Mouse (Mus musculus) liver, adult 2 months (tissue): ENCODE results near the gene Egflam. TPM values are rescaled to one million over a fixed set of nuclear protein-coding genes. Genes with fewer than 3 reads are reported as not detected.

Source experiments
- DNase-seq: peaks from one replicate; pipeline ENCODE4 v3.0.0-alpha.2; 2011; ENCODE audit warnings: low read depth, low spot score; ENCODE audit errors: extremely low read depth
- H3K27ac ChIP-seq: fragments of 200-500 bp; replicated peaks from 2 replicates; pipeline ENCODE4 v1.5.1; 2012; ENCODE audit warnings: low read depth, mild to moderate bottlenecking, control low read depth, inconsistent platforms, low read length; ENCODE audit not compliant: insufficient read depth
- H3K27me3 ChIP-seq: fragments of 200-500 bp; 2 replicates; pipeline ENCODE4 v1.6.1; 2012; ENCODE audit warnings: mild to moderate bottlenecking, moderate library complexity, low read length, inconsistent platforms; ENCODE audit not compliant: control insufficient read depth, insufficient read depth
- H3K36me3 ChIP-seq: fragments of 200-500 bp; 2 replicates; pipeline ENCODE4 v1.6.1; 2012; ENCODE audit warnings: low read length, inconsistent platforms; ENCODE audit not compliant: control insufficient read depth, insufficient read depth
- H3K4me1 ChIP-seq: fragments of 200-500 bp; 2 replicates; pipeline ENCODE4 v1.6.1; 2011; ENCODE audit warnings: low read length; ENCODE audit not compliant: control insufficient read depth, insufficient read depth
- H3K4me3 ChIP-seq: fragments of 200-500 bp; 2 replicates; pipeline ENCODE4 v1.5.1; 2011; ENCODE audit warnings: low read depth, mild to moderate bottlenecking, control low read depth, low read length, moderate library complexity; ENCODE audit not compliant: insufficient read depth
- H3K79me2 ChIP-seq: fragments of 200-500 bp; 2 replicates; pipeline ENCODE4 v1.6.1; 2012; ENCODE audit warnings: inconsistent platforms, mild to moderate bottlenecking, low read length, moderate library complexity; ENCODE audit not compliant: control insufficient read depth, insufficient read depth
- H3K9ac ChIP-seq: fragments of 200-500 bp; 2 replicates; pipeline ENCODE4 v1.6.1; 2012; ENCODE audit warnings: low read depth, mild to moderate bottlenecking, control low read depth, inconsistent platforms, low read length
- CTCF ChIP-seq: fragments of 200-500 bp; IDR thresholded peaks from 2 replicates; pipeline ENCODE4 v1.5.1; 2011; ENCODE audit warnings: low read depth, low read length, control low read depth
- POLR2A ChIP-seq: fragments of 200-500 bp; IDR thresholded peaks from 2 replicates; pipeline ENCODE4 v1.6.1; 2011; ENCODE audit warnings: low read length, control low read depth; ENCODE audit not compliant: insufficient read depth; ENCODE audit errors: extremely low read depth
- WGBS: fragments of 180-500 bp; shearing (Covaris S2); methylation state at CpG from one replicate; pipeline ENCODE4 v1.1.7; 2018; 5-methylcytosine and 5-hydroxymethylcytosine counted together
- polyA plus RNA-seq: library from polyadenylated mRNA; depleted of rRNA; stranded (reverse); fragments of >200 nt; gene quantifications from 2 replicates; pipeline ENCODE4 v1.2.3, GENCODE M21; 2012
- total RNA-seq: library from RNA; depleted of rRNA; stranded (reverse); fragments of >200 nt; gene quantifications from 2 replicates; pipeline ENCODE4 v1.2.3, GENCODE M21; 2014

Egflam gene
- total and polyA plus RNA-seq, 2 experiments, result 0.23 to 0.28 TPM

DNA sequence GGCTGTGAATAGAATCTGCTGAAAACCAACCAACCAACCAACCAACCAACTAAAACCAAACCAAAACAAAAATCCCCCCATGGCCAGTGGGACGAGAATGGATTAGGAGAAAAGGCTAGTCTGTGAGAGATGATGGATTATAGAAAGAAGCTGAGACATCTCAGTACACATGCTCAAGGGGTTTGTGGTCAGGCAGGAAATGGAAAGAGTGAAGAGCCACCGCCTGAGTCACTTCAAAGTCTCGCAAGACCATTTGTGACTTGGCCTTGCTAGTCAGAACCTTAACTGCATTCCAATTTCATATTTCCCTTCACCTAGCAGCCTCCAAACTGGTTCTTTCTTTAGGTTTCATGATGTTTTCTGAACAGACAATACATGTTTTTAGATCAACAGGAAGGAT, 141.6 kb downstream of the Egflam start:
- 80% methylated on average over 3 of the region's 3 CpGs for WGBS
- Histone ChIP-seq H3K27me3 (no peaks in the 10 kb centered on the region), H3K27ac (no peak overlapping the region), H3K4me1 (peaks cover 3% of the 10 kb centered on the region), H3K9ac (no peak overlapping the region), H3K79me2 (no peaks in the 10 kb centered on the region), H3K4me3 (no peak overlapping the region), H3K36me3 (no peaks in the 10 kb centered on the region)
- DNase-seq, result no peak
- no peak for TF ChIP-seq CTCF
- no peak for TF ChIP-seq POLR2A

DNA sequence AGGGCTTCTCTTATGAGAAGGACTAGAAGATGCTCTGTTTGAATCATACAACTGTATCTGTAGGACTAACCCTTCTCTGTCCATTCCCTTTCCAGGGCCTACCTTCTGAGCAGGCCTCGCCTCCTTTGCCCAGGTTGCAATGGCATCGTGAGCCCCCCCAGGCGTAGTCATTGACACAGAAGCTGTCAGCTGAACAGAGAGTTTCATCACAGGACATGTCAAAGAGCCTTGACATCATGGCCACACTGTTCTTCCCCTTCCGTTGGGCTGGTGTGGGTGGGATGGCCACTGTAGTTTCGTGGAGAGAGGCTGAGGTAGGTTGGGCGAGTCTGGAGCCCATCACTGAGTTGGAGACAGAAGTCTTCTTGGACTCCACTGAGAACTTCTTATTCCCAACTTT, 144.9 kb downstream of the Egflam start:
- no peak overlapping the region for H3K9ac ChIP-seq
- 92% methylated on average over 6 of the region's 6 CpGs for WGBS
- no peaks in the 10 kb centered on the region for H3K27me3 ChIP-seq
- peaks cover 4% of the 10 kb centered on the region for H3K4me1 ChIP-seq
- no peak for TF ChIP-seq POLR2A
- TF ChIP-seq CTCF, result no peak
- H3K79me2 ChIP-seq, result no peaks in the 10 kb centered on the region
- H3K27ac ChIP-seq, result no peak overlapping the region
- no peaks in the 10 kb centered on the region for H3K36me3 ChIP-seq
- DNase-seq, result no peak
- H3K4me3 ChIP-seq, result no peak overlapping the region

DNA sequence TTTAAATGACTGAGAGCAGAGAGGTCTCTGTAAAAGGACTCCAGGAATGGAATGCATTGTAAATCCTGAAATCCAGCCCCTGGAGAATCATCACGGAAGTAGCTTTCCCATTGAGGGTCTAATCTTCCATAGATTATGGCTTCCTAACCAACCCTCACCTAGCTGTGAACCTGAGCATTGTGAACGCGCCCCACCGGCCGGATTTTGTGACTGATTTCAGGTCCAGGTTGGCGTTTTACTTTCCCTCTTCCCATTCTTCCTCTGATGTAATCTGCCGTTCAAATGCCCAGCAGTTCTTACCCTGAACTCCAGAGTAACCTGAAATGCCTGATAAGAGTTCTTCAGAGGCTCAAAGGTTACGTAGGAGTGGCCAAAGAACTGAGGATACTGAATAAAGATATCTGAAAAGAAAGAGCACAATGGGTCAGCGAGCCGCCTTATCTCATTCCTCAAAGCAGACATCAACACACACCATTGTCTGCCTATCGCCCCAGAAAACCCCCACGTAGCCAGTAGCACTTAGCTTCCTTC, 146.0 kb downstream of the Egflam start:
- TF ChIP-seq CTCF (no peak), POLR2A (no peak)
- Histone ChIP-seq H3K27me3 (no peaks in the 10 kb centered on the region), H3K9ac (no peak overlapping the region), H3K4me3 (no peak overlapping the region), H3K36me3 (no peaks in the 10 kb centered on the region), H3K27ac (no peak overlapping the region), H3K79me2 (no peaks in the 10 kb centered on the region), H3K4me1 (peaks cover 4% of the 10 kb centered on the region)
- peak; percentile 48 for DNase-seq
- 31% methylated on average over 12 of the region's 12 CpGs for WGBS

DNA sequence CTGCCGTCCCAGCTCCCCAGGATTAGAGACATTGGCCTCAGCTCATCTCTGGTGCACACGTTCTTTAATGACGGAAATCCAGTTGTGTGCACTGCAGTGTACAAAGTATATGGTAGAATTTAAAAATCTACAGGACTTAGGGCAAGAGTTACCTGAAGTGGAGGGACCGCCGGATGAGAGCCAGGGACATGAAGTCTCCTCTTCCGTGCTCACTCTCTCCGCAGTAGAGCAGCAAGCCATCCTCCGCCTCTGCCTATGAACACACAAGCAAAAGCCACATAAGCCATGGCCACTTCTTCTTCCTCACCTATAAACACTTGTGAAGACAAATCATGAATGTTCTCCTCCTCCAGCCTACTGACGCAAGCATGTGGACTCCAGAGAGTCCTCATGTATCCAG, 147.2 kb downstream of the Egflam start:
- DNase-seq, result no peak
- H3K9ac ChIP-seq, result no peak overlapping the region
- TF ChIP-seq POLR2A (no peak), CTCF (no peak)
- peaks cover 4% of the 10 kb centered on the region for H3K4me1 ChIP-seq
- 94% methylated on average over 9 of the region's 9 CpGs for WGBS
- H3K4me3 ChIP-seq, result no peak overlapping the region
- no peaks in the 10 kb centered on the region for H3K27me3 ChIP-seq
- H3K79me2 ChIP-seq, result no peaks in the 10 kb centered on the region
- H3K27ac ChIP-seq, result no peak overlapping the region
- H3K36me3 ChIP-seq, result no peaks in the 10 kb centered on the region

DNA sequence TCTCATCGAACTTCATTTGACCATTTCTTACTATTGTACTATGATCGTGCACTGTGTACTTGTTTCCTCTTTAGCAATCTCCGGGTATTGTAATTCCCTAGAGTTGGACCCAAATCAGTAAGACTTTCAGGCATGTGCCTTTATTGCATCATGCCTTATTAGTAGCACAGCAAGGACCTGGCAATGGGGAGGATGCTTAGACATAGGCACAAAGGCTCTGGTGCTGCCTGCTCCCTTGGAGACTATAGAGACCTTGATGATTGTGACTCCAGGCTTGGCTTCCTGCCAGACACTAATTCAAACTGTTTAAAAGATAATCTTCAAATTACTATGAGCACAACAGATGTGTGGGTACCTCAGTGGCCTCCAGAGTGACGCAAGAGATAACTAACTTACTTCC, 149.0 kb downstream of the Egflam start:
- 81% methylated on average over 4 of the region's 4 CpGs for WGBS
- H3K79me2 ChIP-seq, result no peaks in the 10 kb centered on the region
- H3K4me3 ChIP-seq, result no peak overlapping the region

DNA sequence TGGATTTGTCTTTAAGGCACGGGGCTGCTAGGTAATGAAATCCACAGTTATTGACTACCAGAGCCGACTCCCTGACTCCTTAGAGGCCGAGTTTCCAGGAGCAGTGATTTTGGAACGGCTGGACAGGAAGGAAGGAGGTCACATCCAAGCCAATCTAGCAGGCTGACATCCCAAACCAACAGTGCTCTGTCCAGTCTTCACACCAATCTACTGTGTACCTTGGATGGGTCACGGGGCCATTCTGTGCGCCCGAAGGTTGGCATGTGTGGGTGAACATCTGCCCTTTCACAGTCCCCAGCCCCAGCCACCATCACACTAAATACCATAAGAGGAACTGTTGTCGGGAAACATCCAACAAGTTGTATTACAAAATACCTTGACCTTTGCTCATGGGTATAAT, 150.9 kb downstream of the Egflam start:
- TF ChIP-seq POLR2A, result no peak
- TF ChIP-seq CTCF, result no peak
- Histone ChIP-seq H3K27me3 (no peaks in the 10 kb centered on the region), H3K4me1 (peaks cover 9% of the 10 kb centered on the region), H3K27ac (no peak overlapping the region), H3K36me3 (no peaks in the 10 kb centered on the region), H3K4me3 (no peak overlapping the region), H3K79me2 (no peaks in the 10 kb centered on the region), H3K9ac (no peak overlapping the region)
- DNase-seq, result peak; percentile 68
- WGBS, result 32% methylated on average over 8 of the region's 8 CpGs

More for the DNA sequence above, 149.0 kb downstream of the Egflam start:
- no peaks in the 10 kb centered on the region for H3K36me3 ChIP-seq
- H3K27me3 ChIP-seq, result no peaks in the 10 kb centered on the region
- DNase-seq, result peak; percentile 12
- TF ChIP-seq POLR2A (no peak), CTCF (no peak)
- peaks cover 4% of the 10 kb centered on the region for H3K4me1 ChIP-seq
- H3K27ac ChIP-seq, result no peak overlapping the region
- no peak overlapping the region for H3K9ac ChIP-seq
